Mouse (Mus musculus): Measurements from ENCODE around the gene Ahcyl1. TPM values are rescaled to one million over a fixed set of nuclear protein-coding genes. Genes with fewer than 3 reads are reported as not detected.

Gene Ahcyl1
- 43.6 and 63.5 TPM in 2 replicates for polyA plus RNA-seq (2015; fragmentation: Nextera tagmentation; extraction: Ambion mirVana)

GRCm38 (mm10) chr3:107695948-107696881 is at the start of gene Ahcyl1:
Gene Ahcyl1, minus strand, starts transcription at chr3:107696560.
- WGBS: under 1% methylated on average over 91 of the region's 93 CpGs
- Histone ChIP-seq H3K27ac (ENCODE audit: low read length) (peak within 1 kb of the TSS; percentile 92), H3K4me1 (ENCODE audit: control insufficient read depth, insufficient read depth, low read length) (peaks cover 24% of the 10 kb centered on the region), H3K9ac (ENCODE audit: low read depth, low read length) (peak within 1 kb of the TSS; percentile 97), H3K9me3 (ENCODE audit: control insufficient read depth, low read length) (no peaks in the 10 kb centered on the region), H3K4me2 (ENCODE audit: low read depth, low read length) (peak within 1 kb of the TSS; percentile 77), H3K4me3 (ENCODE audit: low read length) (peak within 1 kb of the TSS; percentile 95), H3K36me3 (ENCODE audit: control insufficient read depth, insufficient read depth, low read length) (no peaks in the 10 kb centered on the region), H3K27me3 (replicated peaks; ENCODE audit: control insufficient read depth, insufficient read depth, low read length) (no peaks in the 10 kb centered on the region)
- ATAC-seq: peak; percentile 98

GRCm38 (mm10) chr3:107746026-107746425 is 49.7 kb upstream of the Ahcyl1 start:
- H3K27ac ChIP-seq (ENCODE audit: low read length): no peak overlapping the region
- H3K4me3 ChIP-seq (ENCODE audit: low read length): no peak overlapping the region
- WGBS: 81% methylated on average over 3 of the region's 3 CpGs
- no peak overlapping the region for H3K4me2 ChIP-seq (ENCODE audit: low read depth, low read length)
- no peaks in the 10 kb centered on the region for H3K9me3 ChIP-seq (ENCODE audit: control insufficient read depth, low read length)
- H3K36me3 ChIP-seq (ENCODE audit: control insufficient read depth, insufficient read depth, low read length): no peaks in the 10 kb centered on the region; the same call in 1 of the 2 replicates
- H3K9ac ChIP-seq (ENCODE audit: low read depth, low read length): no peak overlapping the region
- peaks cover 14% of the 10 kb centered on the region for H3K4me1 ChIP-seq (ENCODE audit: control insufficient read depth, insufficient read depth, low read length)
- H3K27me3 ChIP-seq (replicated peaks; ENCODE audit: control insufficient read depth, insufficient read depth, low read length): 0 out of 2 replicates have a peak, but pooled peaks cover 3% of the 10 kb centered on the region
- no peak for ATAC-seq

GRCm38 (mm10) chr3:107743650-107744049 is 47.3 kb upstream of the Ahcyl1 start:
- Histone ChIP-seq H3K9me3 (ENCODE audit: control insufficient read depth, low read length) (no peaks in the 10 kb centered on the region), H3K4me2 (ENCODE audit: low read depth, low read length) (no peak overlapping the region), H3K4me3 (ENCODE audit: low read length) (no peak overlapping the region), H3K27ac (ENCODE audit: low read length) (no peak overlapping the region), H3K36me3 (ENCODE audit: control insufficient read depth, insufficient read depth, low read length) (no peaks in the 10 kb centered on the region; the same call in 1 of the 2 replicates), H3K9ac (ENCODE audit: low read depth, low read length) (no peak overlapping the region), H3K27me3 (replicated peaks; ENCODE audit: control insufficient read depth, insufficient read depth, low read length) (no peaks in the 10 kb centered on the region), H3K4me1 (ENCODE audit: control insufficient read depth, insufficient read depth, low read length) (peaks cover 27% of the 10 kb centered on the region)
- no peak for ATAC-seq
- WGBS: 81% methylated on average over 1 of the region's 1 CpGs

- no peak overlapping the region for H3K27ac ChIP-seq (ENCODE audit: low read length)
- WGBS: 33% methylated on average over 3 of the region's 3 CpGs
- H3K9me3 ChIP-seq (ENCODE audit: control insufficient read depth, low read length): no peaks in the 10 kb centered on the region
- peaks cover 27% of the 10 kb centered on the region for H3K4me1 ChIP-seq (ENCODE audit: control insufficient read depth, insufficient read depth, low read length)
- no peak overlapping the region for H3K9ac ChIP-seq (ENCODE audit: low read depth, low read length)
- H3K4me3 ChIP-seq (ENCODE audit: low read length): no peak overlapping the region
- ATAC-seq: no peak
- H3K4me2 ChIP-seq (ENCODE audit: low read depth, low read length): no peak overlapping the region
- no peaks in the 10 kb centered on the region for H3K27me3 ChIP-seq (replicated peaks; ENCODE audit: control insufficient read depth, insufficient read depth, low read length)
- H3K36me3 ChIP-seq (ENCODE audit: control insufficient read depth, insufficient read depth, low read length): no peaks in the 10 kb centered on the region; the same call in 1 of the 2 replicates
Measured at GRCm38 (mm10) chr3:107743107-107743506, 46.7 kb upstream of the Ahcyl1 start.

- H3K9ac ChIP-seq (ENCODE audit: low read depth, low read length): no peak overlapping the region
Measured at GRCm38 (mm10) chr3:107742071-107742710, 45.8 kb upstream of the Ahcyl1 start.

GRCm38 (mm10) chr3:107741387-107741786 is 45.0 kb upstream of the Ahcyl1 start:
- H3K9me3 ChIP-seq (ENCODE audit: control insufficient read depth, low read length): no peaks in the 10 kb centered on the region
- H3K27ac ChIP-seq (ENCODE audit: low read length): peak overlapping the region; percentile 68; the same call in 1 of the 2 replicates
- no peak for ATAC-seq
- no peak overlapping the region for H3K4me3 ChIP-seq (ENCODE audit: low read length)
- H3K9ac ChIP-seq (ENCODE audit: low read depth, low read length): 0 out of 2 replicates have a peak overlapping the region, but pooled peaks have one; percentile 38
- H3K36me3 ChIP-seq (ENCODE audit: control insufficient read depth, insufficient read depth, low read length): no peaks in the 10 kb centered on the region; the same call in 1 of the 2 replicates
- H3K4me2 ChIP-seq (ENCODE audit: low read depth, low read length): no peak overlapping the region
- no peaks in the 10 kb centered on the region for H3K27me3 ChIP-seq (replicated peaks; ENCODE audit: control insufficient read depth, insufficient read depth, low read length)
- peaks cover 27% of the 10 kb centered on the region for H3K4me1 ChIP-seq (ENCODE audit: control insufficient read depth, insufficient read depth, low read length)

More at GRCm38 (mm10) chr3:107742071-107742710, 45.8 kb upstream of the Ahcyl1 start:
- Histone ChIP-seq H3K36me3 (ENCODE audit: control insufficient read depth, insufficient read depth, low read length) (no peaks in the 10 kb centered on the region; the same call in 1 of the 2 replicates), H3K4me1 (ENCODE audit: control insufficient read depth, insufficient read depth, low read length) (peaks cover 27% of the 10 kb centered on the region), H3K27ac (ENCODE audit: low read length) (peak overlapping the region; percentile 68; the same call in 1 of the 2 replicates), H3K27me3 (replicated peaks; ENCODE audit: control insufficient read depth, insufficient read depth, low read length) (no peaks in the 10 kb centered on the region), H3K4me2 (ENCODE audit: low read depth, low read length) (no peak overlapping the region), H3K9me3 (ENCODE audit: control insufficient read depth, low read length) (no peaks in the 10 kb centered on the region), H3K4me3 (ENCODE audit: low read length) (no peak overlapping the region)
- ATAC-seq: no peak
- 87% methylated on average over 10 of the region's 10 CpGs for WGBS

GRCm38 (mm10) chr3:107740578-107741207 is 44.3 kb upstream of the Ahcyl1 start:
- peak overlapping the region; percentile 68 for H3K27ac ChIP-seq (ENCODE audit: low read length)
- H3K4me2 ChIP-seq (ENCODE audit: low read depth, low read length): no peak overlapping the region
- H3K9me3 ChIP-seq (ENCODE audit: control insufficient read depth, low read length): no peaks in the 10 kb centered on the region
- no peak overlapping the region for H3K9ac ChIP-seq (ENCODE audit: low read depth, low read length)
- ATAC-seq: peak; percentile 87
- H3K4me1 ChIP-seq (ENCODE audit: control insufficient read depth, insufficient read depth, low read length): peaks cover 27% of the 10 kb centered on the region
- no peaks in the 10 kb centered on the region; the same call in 1 of the 2 replicates for H3K36me3 ChIP-seq (ENCODE audit: control insufficient read depth, insufficient read depth, low read length)
- WGBS: 13% methylated on average over 6 of the region's 6 CpGs
- no peak overlapping the region for H3K4me3 ChIP-seq (ENCODE audit: low read length)
- no peaks in the 10 kb centered on the region for H3K27me3 ChIP-seq (replicated peaks; ENCODE audit: control insufficient read depth, insufficient read depth, low read length)

- ATAC-seq: no peak
- Histone ChIP-seq H3K27ac (ENCODE audit: low read length) (peak overlapping the region; percentile 47), H3K4me2 (ENCODE audit: low read depth, low read length) (no peak overlapping the region)
Measured at GRCm38 (mm10) chr3:107739966-107740365, 43.6 kb upstream of the Ahcyl1 start.

GRCm38 (mm10) chr3:107739456-107739855 is 43.1 kb upstream of the Ahcyl1 start:
- Histone ChIP-seq H3K4me3 (ENCODE audit: low read length) (no peak overlapping the region), H3K27ac (ENCODE audit: low read length) (peak overlapping the region; percentile 47; the same call in 1 of the 2 replicates), H3K9me3 (ENCODE audit: control insufficient read depth, low read length) (no peaks in the 10 kb centered on the region), H3K4me1 (ENCODE audit: control insufficient read depth, insufficient read depth, low read length) (peaks cover 27% of the 10 kb centered on the region), H3K27me3 (replicated peaks; ENCODE audit: control insufficient read depth, insufficient read depth, low read length) (no peaks in the 10 kb centered on the region), H3K9ac (ENCODE audit: low read depth, low read length) (no peak overlapping the region), H3K4me2 (ENCODE audit: low read depth, low read length) (no peak overlapping the region), H3K36me3 (ENCODE audit: control insufficient read depth, insufficient read depth, low read length) (no peaks in the 10 kb centered on the region; the same call in 1 of the 2 replicates)
- no peak for ATAC-seq
- 77% methylated on average over 3 of the region's 3 CpGs for WGBS

More at GRCm38 (mm10) chr3:107739966-107740365, 43.6 kb upstream of the Ahcyl1 start:
- H3K9me3 ChIP-seq (ENCODE audit: control insufficient read depth, low read length): no peaks in the 10 kb centered on the region
- no peak overlapping the region for H3K4me3 ChIP-seq (ENCODE audit: low read length)
- peaks cover 27% of the 10 kb centered on the region for H3K4me1 ChIP-seq (ENCODE audit: control insufficient read depth, insufficient read depth, low read length)
- H3K9ac ChIP-seq (ENCODE audit: low read depth, low read length): no peak overlapping the region
- H3K27me3 ChIP-seq (replicated peaks; ENCODE audit: control insufficient read depth, insufficient read depth, low read length): no peaks in the 10 kb centered on the region
- H3K36me3 ChIP-seq (ENCODE audit: control insufficient read depth, insufficient read depth, low read length): no peaks in the 10 kb centered on the region; the same call in 1 of the 2 replicates
- WGBS: 70% methylated on average over 2 of the region's 2 CpGs
